Mouse (Mus musculus): ENCODE data around the gene Slc30a7.

The Slc30a7 gene

DNA sequence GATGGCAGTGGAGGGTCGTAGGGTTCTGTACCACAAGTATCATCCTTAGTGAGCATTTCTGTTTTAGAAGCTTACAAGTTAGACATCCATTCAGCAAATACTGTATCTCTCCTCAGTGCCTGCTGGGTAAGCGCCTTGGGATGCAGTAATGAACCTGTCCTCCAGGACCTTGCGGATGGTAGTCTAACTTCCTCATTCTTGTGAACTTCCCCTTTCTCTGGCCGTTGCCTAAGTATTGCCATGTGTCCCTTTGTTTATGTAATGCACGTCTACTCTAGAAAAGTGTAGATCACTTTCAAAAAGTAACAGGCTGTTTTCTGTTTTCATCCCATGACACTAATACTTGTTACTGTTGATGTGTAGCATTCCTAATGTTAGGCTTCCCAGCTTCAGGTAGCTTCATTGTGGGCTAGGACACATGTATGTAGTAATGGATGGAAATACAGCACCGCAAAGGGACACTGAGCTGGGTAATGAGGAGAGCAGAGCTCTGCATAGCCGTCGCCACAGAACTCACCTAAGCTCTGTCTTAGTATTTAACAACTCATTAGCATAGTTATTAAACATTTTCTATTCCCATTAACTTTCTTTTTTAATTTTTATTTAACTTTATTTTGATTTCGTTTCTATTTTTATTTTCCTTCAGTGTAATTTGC lies 104.8 kb downstream of the Slc30a7 start:
- DNase-seq (ENCODE audit: low read depth, low spot score) = peak; percentile 87
- Histone ChIP-seq H3K27me3 (ENCODE audit: control insufficient read depth, insufficient read depth, low read length, poor library complexity, severe bottlenecking) (no peaks in the 10 kb centered on the region), H3K36me3 (ENCODE audit: control insufficient read depth, insufficient read depth, low read length, poor library complexity, severe bottlenecking) (peaks cover 2% of the 10 kb centered on the region; the same call in 1 of the 2 replicates)

DNA sequence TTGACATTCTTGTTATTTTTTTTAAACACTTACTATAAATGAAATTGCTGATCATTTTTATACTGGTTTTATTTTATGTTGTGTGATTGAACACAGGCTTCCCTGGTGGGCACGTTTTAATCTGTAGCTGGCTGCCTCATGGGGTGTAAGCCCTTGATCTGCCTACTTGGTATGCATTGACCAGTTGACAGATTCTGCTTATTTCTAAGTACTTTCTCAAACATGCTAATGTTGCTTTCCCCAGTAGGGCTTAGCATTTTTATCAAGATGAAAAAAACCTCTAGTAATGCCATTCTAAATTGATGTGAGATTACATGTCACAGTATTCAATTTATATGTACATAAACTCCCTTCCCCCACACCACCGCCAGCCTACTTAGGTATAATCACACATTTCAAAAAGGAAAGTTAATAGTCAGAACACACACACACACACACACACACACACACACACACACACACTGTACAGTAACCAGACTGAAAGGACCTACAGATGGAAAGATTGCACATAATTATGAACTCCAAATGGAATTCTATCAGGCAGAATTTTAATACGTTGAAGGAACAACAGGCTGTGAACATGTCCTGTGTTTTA lies 108.8 kb downstream of the Slc30a7 start:
- H3K27me3 ChIP-seq (ENCODE audit: control insufficient read depth, insufficient read depth, low read length, poor library complexity, severe bottlenecking) = no peaks in the 10 kb centered on the region
- DNase-seq (ENCODE audit: low read depth, low spot score) = no peak
- H3K36me3 ChIP-seq (ENCODE audit: control insufficient read depth, insufficient read depth, low read length, poor library complexity, severe bottlenecking) = peaks cover 7% of the 10 kb centered on the region; the same call in 1 of the 2 replicates

DNA sequence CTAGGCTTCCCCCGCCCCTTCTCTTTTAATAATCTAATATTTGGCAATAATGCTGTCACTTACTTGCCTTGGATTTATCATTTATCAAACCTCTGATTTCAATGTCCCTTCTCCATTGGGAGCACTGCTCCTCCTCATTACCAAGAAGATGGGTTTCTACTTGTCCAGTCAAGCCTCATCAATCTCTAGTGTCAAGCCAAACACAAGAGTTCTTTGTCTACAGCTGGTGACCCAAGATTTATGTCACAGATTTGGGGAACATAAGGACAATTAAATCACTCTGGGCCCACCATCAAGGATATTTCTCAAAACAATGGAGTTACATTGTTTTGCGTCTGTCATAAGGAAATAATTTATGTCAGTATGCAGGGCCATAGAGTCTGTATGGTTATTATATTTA lies 114.0 kb downstream of the Slc30a7 start:
- DNase-seq (ENCODE audit: low read depth, low spot score) = no peak
- Histone ChIP-seq H3K27me3 (ENCODE audit: control insufficient read depth, insufficient read depth, low read length, poor library complexity, severe bottlenecking) (no peaks in the 10 kb centered on the region), H3K36me3 (ENCODE audit: control insufficient read depth, insufficient read depth, low read length, poor library complexity, severe bottlenecking) (peaks cover 15% of the 10 kb centered on the region; the same call in 1 of the 2 replicates)

DNA sequence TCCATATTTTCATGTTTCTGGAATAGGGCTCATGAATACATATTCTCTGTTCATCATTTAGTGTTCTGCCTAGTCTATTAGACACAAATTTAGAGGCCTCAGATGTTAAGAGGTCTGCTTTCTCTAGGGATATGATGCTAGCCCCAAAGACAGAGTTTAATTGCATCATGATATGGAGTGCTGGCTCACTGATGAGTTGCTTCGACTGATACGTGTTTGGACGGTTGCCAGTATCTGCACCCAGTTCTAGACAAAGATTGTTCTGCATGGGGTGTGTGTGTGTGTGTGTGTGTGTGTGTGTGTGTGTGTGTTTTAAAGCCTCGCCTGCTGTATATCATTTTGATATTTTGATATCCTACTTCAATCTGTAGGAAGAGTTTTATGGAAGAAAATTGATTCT lies 114.9 kb downstream of the Slc30a7 start:
- no peak for DNase-seq (ENCODE audit: low read depth, low spot score)
- H3K36me3 ChIP-seq (ENCODE audit: control insufficient read depth, insufficient read depth, low read length, poor library complexity, severe bottlenecking) = peaks cover 15% of the 10 kb centered on the region; the same call in 1 of the 2 replicates
- H3K27me3 ChIP-seq (ENCODE audit: control insufficient read depth, insufficient read depth, low read length, poor library complexity, severe bottlenecking) = no peaks in the 10 kb centered on the region
